Mouse (Mus musculus) small intestine, adult 2 months (tissue): ENCODE measurements around the gene Sesn2.

Experiments
- CTCF ChIP-seq: fragments of 200-500 bp; IDR thresholded peaks from 2 replicates; pipeline ENCODE4 v1.5.1; 2012; ENCODE audit warnings: low read depth, mild to moderate bottlenecking, control low read depth, inconsistent platforms, low read length, moderate library complexity, mixed read lengths; ENCODE audit not compliant: insufficient replicate concordance, insufficient read length; ENCODE audit errors: extremely low read depth
- POLR2A ChIP-seq: fragments of 200-500 bp; IDR thresholded peaks from 2 replicates; pipeline ENCODE4 v1.6.1; 2012; ENCODE audit warnings: low read depth, mild to moderate bottlenecking, control low read depth, inconsistent platforms, low read length, moderate library complexity

DNA sequence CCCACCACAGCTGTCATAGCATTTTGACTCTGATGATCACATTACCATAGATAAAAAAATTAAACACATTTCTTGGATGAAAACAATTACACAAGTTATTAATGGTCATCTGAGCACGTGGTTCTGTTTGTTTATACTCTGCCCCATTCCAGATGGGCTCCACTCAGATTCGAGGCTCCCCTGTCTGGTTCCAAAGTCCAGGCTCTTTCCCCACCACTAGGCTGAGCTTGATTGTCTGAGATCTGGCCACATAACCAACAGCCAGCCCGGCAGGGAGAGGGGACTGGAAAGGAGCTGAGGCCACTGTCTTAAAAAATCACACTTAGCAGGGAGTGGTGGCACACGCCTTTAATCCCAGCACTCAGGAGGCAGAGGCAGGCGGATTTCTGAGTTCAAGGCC lies 25.5 kb downstream of the Sesn2 start:
- TF ChIP-seq POLR2A = no peak
- no peak for TF ChIP-seq CTCF
